Mouse (Mus musculus): Measurements from ENCODE around the gene Usp44. TPM values are rescaled to one million over a fixed set of nuclear protein-coding genes. Genes with fewer than 3 reads are reported as not detected.
"Not testable (repeated sequence)": the region's sequence is repeated elsewhere in the genome, so short reads cannot be mapped to it uniquely, and the experiment has no call there.

The Usp44 gene
- not detected for polyA plus RNA-seq (2017; shearing (Covaris generic))

DNA sequence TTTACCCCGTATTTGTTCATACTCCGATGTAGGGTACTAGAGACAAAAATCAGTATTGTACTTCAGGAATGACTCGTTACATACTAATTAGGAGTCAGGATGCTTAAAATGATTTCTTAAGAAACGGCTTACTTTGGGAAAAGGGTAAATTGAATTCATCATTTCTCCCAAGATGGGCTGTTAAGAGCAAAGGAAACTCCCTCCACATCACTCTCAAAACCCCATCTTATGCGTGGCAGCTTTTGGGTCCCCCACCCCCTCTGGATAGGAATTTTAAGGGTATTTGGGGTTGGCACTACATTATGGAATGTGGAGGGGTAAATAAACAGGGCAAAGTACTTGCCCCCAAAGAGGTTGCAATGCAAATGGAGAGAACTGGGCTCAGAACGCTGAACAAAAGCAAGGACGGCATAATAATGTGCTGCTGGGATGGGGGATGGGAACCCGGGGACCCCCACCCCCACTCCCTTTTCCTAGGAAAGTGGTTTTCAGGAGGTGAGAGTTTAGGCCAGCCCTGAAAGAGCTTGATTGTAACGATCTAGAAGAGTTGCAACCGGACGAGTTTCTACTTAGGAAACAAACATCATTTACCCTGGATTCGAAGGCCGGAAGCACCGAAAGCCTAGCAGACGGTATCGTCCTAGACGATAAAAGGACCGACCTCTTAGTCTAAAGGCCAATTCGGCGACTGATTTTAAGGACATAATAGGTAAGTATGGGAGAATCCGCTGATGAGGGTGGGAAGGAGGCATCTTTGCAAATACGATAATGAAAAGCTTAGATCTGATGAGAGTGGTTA, at the start of gene Usp44:
Gene Usp44, plus strand, starts transcription at position 625 of the 799 bp plus-strand sequence.
- ATAC-seq = no peak

DNA sequence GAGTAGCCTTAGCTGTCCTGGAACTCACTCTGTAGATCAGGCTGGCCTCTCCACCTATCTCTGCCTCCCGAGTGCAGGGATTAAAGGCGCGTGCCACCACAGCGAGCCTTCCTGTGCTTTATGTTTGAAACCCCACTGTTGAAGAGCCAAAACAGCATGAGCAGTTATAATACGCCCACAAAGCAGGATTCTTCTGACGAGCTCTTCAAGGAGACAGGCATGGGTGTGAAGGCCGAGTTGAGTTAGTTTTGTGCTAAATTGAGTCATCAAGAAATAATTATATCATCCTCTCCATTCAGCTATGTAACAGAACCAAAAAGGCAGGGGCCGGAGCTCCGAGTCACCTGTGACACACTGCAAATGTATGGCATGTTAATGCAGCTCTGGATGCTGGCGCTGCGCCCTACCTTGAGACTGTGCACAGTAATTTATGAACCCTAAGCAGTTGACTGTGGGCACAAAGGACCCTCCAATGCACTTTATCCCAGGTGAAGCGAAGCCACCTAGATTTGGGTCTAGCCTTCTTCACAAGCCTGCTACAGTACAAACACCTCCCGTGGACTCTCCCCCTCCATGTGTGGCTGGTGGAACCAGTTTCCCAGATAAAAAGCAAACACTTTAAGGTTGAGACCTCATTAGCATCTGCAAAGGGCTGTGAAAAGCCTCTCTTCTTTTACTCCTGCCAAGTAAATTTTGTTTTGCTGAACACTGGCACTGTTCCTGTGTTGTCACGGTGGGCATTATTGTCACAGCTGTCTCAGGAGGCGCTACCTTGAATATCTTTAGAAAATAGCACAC, 47.9 kb upstream of the Usp44 start:
- ATAC-seq = no peak

DNA sequence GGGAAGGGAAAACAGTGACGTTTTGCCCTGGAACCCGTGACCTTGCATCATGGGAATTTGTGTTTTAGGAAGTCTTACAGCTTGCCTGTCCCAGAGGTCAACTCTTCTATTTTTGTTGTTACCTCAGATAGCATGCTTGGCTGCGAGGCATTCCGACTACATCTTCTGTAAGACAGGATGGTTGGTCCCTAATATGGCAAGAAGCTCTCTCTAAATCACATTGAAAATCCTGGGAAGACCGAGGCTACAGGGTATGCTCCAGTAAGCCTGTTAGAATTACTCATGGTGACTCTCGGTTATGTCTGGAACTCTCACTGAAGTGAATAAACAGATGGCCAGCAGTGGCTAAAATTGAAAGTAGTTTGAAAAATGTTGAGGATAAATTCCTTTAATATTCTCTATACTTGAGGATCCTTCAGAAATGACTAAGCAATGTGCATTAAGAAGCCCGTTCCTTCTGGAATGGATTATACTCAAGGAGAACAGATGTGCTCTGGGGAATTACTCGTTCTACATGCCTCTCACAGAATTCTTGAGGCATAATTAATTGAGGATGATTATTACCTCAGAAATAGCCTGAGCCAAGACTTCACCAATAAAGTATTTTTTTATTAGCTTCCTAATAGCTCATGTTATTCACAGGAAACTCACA, 31.5 kb upstream of the Usp44 start:
- ATAC-seq = no peak

DNA sequence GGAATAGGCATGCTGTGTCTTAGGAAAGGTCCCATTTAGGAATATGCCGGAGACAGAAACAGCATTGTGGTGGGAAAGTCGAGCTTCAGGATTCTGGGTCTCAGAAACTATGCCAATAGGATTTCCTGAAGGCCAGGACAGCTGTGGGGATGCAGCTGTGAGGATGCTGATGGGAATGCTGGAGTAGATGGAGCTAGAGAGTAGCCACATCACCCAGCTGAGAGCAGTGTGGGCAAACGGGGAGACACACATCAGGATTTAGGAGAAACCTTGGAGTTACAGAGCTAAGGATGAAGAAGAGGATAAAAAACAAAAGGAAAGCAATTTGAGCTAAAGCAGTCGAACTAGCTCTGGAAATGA, 31.0 kb upstream of the Usp44 start:
- ATAC-seq = no peak

DNA sequence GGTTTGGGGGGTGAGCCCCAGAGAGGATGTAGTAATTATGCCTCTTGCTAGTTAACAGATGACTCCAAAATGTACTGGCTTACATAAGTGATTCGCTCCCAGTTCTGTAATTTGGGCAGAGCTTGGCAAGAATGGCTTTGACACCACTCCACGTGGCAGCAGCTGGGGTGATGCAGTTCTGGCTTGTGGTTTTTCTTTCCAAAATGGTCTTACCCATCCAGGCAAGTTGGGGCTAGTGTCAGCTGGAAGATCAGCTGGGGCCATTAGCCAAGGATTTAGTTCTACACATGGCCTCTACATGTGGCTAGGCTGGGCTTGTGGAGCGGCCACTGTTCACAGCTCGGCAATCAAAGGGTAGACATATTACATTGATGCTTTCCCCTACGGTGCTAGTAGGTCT, 30.5 kb upstream of the Usp44 start:
- no peak for ATAC-seq

DNA sequence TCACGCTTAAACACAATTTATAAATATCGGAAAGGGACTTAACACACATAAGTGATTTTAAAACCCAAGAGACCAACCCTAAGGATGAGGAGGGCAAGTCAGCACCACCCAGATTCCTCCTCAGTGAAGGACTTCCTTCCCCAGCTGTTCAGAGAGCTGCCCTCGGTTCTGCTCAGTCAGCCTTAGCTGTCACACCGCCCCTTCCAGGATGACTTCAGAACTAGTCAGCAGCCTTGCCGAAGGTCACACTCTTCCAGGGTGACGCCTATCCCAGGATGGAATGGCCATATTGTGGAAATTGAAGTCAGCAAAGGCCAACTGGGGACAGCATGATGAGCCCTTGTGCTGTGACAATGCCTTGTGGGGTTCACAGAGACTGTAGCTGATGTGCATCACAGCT, 28.2 kb upstream of the Usp44 start:
- ATAC-seq = no peak

DNA sequence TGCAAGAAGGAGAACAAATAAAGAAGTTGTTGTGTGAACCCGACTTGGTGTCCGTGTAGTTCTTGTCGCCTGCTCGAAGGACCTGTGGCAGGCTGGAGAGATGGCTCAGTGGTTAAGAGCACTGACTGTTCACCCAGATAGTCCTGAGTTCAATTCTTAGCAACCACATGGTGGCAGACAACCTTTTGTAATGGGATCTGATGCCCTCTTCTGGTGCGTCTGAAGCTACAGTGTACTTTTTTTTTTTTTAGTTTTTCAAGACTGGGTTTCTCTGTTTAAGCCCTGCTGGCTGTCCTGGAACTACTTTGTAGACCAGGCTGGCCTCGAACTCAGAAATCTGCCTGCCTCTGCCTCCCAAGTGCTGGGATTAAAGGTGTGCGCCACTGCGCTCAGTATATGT, 21.9 kb upstream of the Usp44 start:
- ATAC-seq = not testable (repeated sequence)

DNA sequence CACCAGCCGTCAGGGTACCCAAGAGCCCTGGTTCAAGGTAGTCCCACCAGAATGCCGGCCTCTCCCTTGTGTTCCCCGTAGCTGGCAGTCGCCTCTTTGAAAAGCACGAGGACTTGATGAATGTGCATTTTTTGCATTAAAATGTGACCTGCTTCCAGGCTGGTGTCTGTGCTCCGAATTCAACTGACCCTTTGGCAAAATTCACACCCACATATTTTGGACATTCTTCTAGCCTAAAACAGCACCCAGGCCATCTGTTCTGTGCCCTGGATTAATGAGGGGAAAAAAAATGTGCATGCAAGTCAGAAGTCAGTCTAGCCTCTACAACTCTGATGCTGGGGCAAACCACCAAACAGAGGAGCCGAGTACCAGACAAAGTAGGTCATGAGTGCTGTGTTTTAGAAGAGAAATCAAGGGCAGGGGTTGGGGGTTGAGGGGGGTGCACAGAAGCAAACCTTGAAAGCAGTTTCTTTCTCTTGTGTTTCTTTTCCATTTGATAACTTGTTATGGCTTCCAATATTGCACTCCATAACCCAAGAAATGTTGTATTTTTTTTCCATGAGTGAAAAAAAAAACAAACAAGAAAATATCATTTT, 20.7 kb upstream of the Usp44 start:
- ATAC-seq = no peak

DNA sequence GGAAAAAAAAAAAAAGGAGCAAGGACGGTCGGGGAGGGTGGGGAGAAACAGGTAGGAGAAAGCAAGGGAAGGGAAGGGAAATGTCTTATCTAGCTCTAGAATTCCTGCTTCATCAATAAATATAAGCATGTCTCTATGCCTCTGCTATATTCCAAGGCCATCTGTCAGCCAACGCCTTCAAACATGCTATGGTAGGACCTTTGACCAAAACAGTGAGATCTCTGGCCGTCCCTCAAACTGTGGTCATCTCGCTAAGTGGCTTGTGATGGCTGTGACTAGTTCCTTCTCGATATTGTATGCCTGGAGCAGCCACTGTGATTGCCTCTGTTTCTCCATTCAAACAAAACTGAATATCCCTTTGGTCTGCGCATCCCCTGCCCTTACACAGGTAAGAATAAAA, 19.3 kb upstream of the Usp44 start:
- ATAC-seq = no peak

DNA sequence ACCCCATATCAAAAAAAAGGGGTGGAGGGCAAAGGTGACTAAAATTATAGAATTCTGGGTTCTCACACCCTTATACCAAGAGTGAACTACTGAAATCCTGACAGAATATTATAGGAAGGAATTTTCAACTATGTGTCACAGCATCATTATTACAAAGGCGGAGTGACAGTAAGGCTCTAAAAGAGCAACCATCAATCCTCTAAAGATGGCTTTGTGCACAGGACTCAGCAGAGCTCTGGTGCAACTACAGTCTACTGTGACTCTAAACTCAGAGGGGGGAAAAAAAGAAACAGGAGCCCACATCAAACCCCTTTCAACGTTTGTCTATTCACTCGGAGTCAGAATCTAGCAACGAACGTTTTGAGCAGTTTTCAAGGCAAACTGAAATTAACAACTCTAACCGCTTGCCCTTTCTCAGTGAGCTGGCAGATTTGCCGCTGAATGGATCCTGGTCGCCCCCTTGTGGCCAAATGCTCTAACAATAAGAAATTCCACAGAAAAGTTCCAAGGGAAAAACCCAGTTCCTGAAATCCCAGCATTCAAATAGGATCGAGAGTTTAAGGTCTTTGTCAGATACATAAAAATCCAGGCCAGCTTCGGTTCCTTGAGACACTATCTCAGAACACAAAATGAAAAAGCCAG, 18.5 kb upstream of the Usp44 start:
- peak; percentile 66 for ATAC-seq

DNA sequence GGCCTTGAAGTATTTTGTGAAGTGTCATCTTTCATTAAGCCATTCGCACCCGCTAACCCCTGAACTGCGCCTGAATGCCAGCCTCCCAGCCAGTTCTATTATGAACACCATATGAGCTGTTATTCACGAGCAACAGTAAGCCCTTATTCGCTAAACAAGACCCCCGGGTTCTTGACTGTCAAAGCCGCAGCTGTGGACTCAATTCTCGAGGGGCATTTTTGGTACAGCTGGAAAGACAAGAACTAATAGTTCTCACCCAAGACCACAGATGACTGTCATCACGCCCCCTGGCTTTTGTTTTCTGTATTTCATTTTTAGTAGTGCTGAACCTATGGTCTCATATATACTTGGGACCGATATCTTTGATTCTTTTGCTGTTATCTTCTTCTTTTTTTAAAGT, 17.6 kb upstream of the Usp44 start:
- no peak for ATAC-seq

DNA sequence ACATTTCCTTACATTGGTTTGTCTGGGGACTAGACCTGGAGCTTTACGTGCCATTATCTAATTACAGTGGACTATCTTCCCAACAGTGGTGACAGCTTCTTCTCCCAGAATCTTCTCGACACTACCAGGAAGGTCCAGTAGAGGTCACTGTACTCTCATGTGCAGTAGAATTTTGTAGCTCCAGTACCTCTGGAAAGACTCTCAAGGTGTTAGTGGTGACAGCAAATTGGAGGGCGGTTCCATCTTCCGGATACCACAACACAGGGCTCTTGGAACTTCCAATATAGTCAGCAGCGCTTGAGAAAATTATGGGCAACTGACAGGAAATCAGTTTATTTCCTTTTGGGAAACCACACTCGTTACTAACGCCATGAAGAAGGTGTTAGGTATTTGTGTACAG, 12.7 kb upstream of the Usp44 start:
- peak; percentile 73 for ATAC-seq

DNA sequence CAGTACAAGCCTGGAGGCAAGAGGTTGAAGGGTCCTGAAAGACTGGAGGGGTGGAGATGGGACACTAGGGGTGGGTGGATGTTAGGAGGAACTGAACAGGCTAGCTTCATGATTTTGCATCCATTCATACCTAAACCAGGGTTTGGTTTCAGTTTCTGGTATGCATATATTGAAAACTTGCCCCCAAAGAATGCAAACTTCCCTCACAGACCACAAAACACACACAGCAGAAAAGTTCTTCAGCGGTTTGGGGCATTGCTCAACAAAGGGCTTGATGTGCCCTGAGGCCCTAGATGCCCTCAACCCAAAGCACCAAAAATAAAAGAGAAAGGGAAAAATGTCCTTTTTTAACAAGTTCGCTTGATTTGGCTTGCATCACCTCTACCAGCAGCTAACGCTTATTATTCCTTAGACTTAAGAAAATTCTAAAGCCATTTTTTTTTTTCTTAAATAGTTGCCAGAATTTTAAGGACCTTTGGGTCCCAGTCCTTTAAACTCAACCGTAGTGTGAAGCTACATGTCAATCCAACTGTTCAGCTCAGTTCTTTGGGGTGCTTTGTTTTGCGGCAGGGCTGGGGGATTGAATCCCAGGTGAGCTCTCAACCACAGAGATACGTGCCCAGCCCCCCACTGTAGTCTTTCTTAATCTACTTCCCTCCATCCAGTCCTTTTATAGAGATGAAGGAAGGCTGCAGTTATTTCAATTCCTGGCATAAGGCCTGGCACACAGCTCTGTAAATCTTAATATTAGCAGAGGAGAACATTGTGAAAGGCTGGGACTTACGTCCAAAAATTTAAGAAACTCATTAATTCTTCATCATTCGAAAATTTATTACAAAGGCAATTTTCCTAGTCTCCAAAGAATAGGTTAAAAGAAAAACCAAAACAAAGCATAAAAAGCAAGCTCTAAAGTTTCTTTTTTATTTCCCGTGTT, 1.2 kb upstream of the Usp44 start:
- no peak for ATAC-seq

DNA sequence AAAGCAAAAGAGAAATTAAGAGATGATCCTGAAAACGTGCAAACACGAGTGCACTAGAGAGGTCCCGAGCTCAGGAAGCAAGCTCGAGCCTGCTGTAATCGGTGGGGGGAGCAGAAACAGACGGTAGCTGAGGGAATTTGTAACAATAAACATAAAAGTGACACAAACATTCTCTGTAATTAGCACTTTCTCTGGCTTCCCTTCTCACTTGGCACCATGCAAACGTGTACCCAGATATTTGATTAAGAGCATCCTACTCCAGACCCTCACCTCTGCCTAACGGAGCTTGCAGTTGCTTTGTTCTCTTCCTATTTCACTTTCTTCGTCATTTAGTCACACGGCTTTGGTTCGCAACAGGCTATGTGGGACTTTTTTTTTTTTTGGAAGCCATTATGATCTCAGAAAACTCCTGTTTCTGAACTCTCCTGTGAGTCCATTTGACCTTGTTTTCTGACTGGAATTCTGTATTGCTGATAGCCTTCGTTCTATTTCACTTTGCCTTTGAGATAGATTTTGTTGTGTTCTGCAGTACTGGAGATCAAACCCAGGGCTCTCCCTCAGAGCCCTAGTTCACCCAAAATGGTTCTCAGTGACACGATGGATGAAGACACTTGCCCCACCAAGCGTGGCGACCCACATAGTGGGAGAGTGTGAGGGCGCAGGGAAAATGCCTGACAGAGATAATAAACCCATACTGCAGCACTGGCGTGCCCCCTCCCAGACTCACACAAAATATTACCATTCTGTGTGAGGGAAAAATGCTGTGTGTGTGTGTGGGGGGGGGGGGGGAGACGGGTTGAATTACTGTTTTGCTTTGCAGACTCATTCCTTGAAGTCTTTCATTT, 597 bp downstream of the Usp44 start:
- ATAC-seq = no peak

DNA sequence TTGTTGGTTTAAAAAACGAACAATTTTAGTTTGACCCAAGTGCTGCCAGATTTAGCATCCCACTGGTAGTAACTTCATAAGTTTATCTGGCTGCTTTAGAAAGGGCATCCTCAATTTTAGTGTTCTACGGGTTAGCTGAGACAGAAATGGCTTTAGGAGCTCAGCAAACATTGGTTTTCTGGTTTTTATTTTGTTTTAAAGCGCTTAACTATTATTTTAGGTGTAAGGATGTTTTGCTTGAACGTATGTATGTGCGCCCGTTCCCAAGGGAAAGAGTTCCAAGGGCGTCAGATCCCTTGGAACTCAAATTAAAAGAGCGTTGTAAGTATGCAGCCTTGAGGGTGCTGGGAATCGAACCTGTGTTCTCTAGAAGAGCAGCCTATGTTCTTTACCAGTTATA, 1.5 kb downstream of the Usp44 start:
- no peak for ATAC-seq

DNA sequence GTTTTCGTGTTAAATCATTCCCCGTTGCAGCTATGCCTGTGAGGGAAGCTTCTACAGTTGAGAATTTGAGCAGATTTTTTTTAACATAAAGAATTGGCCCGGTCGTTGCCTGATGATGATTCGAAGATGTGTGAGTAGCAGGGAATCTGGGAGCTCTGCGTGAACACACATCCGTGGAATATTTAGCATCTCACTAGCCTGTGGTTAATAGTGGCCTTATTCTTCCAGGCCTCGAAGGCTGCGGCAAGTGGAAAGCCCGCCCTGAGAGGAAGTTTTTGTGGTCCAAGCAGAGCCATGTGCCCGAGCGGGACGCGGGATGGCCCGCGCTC, 2.0 kb downstream of the Usp44 start:
- ATAC-seq = no peak

DNA sequence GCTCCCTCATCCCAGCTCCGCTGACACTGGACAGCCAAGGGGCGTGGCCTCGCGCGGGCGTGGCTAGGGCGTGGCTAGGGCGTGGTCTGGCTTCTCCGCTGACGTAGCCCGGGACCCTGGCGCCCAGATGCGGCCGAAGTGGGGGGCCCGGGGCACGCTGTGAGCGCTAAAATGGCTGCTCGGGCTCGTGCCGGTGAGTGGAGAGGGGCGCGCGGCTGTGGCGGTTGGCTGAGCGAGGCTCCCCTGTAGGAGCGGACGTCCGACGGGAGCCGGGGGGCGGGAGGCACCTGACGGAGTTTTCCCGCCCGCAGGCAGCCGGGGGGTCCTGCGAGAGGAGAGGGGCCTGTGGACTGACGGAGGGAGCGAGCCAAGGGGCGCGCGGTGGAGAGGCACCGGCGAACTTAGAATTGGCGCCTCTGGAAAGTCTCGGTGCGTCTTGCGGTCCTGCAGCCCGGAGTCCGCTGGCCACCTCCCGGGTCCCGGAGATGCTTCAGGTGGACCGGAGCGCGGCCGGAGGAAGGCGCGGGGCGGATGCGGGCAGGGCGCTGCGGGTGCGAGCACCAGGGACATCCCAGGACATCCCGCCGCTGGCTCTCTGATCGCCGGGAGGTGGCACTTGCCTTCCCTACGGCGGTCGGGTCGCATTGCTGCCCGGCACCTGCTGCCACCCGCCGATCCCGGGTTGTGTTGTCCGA, 2.5 kb downstream of the Usp44 start:
- ATAC-seq = peak; percentile 74

DNA sequence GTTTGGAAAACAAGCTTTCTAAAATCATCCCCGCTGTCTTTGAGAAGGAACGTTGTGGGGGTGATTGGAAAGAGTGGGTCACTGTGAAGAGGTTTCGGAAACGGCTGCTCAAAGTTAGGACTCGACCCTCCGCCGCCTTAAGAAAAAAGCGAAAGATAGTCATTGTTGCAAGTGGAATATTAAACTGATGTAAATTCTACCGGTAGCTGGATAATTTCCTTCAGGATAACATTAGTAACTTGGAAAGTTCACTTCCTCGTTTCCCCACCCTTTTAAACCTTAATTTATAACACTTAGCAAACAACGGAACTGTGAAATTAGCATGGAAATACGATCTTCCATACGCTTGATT, 3.0 kb downstream of the Usp44 start:
- ATAC-seq = no peak

DNA sequence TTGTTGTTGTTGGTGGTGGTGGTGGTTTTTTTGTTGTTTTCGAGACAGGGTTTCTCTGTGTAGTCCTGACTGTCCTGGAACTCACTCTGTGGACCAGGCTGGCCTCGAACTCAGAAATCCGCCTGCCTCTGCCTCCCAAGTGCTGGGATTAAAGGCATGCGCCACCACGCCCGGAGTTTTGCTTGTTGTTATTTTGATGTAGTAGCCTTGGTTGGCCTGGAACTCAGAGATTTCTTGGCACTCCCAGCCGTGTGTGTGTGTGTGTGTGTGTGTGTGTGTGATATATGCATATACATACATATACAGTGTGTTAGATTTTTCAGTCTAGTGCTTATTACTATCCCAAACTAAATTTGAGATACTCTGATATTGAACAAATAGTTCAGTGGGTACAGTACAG, 3.8 kb downstream of the Usp44 start:
- ATAC-seq = not testable (repeated sequence)

DNA sequence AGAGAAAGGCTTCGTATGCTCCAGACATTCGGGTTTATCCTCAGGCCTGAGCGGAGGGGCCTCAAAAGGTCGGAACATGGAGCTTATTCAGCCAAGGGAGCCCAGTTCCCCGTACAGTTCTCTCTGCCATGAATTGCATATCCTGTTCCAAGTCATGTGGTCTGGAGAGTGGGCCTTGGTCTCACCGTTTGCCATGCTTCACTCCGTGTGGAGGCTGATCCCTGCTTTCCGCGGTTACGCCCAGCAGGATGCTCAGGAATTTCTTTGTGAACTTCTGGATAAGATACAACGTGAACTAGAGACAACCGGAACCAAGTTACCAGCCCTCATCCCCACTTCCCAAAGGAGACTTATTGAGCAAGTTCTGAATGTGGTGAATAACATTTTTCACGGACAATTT, 15.4 kb downstream of the Usp44 start:
- ATAC-seq = no peak

Measured in CD4-positive, CD25-positive, alpha-beta regulatory T cell, adult 4 months (primary cell).